Mouse (Mus musculus) myocyte (in vitro differentiated cells): ENCODE results near the gene Iqgap2. TPM values are rescaled to one million over a fixed set of nuclear protein-coding genes. Genes with fewer than 3 reads are reported as not detected.

Source experiments
- H3K27me3 ChIP-seq: one replicate; pipeline ENCODE4 v1.6.1; 2011; ENCODE audit not compliant: control insufficient read depth, insufficient read depth, insufficient read length
- H3K36me3 ChIP-seq: one replicate; pipeline ENCODE4 v1.6.1; 2011; ENCODE audit not compliant: control insufficient read depth, insufficient read depth
- H3K4me2 ChIP-seq: one replicate; pipeline ENCODE4 v1.6.1; 2011; ENCODE audit warnings: low read depth, control low read depth
- H3K4me3 ChIP-seq: one replicate; pipeline ENCODE4 v1.5.1; 2011; ENCODE audit warnings: mild to moderate bottlenecking, control low read depth, moderate library complexity
- H3K79me2 ChIP-seq: one replicate; pipeline ENCODE4 v1.6.1; 2011; ENCODE audit not compliant: control insufficient read depth, insufficient read depth
- H3ac ChIP-seq: one replicate; pipeline ENCODE4 v1.6.1; 2011; ENCODE audit not compliant: control insufficient read depth, insufficient read length
- CEBPB ChIP-seq: IDR thresholded peaks from 2 replicates; pipeline ENCODE4 v1.6.1; 2011; ENCODE audit warnings: mild to moderate bottlenecking, moderate library complexity; ENCODE audit not compliant: poor library complexity, insufficient read depth, severe bottlenecking
- E2F4 ChIP-seq: IDR thresholded peaks from one replicate; pipeline ENCODE4 v1.6.1; 2011; ENCODE audit warnings: mild to moderate bottlenecking, control low read depth, moderate library complexity; ENCODE audit not compliant: insufficient read depth
- MAX ChIP-seq: IDR thresholded peaks from one replicate; pipeline ENCODE4 v1.6.1; 2011; ENCODE audit warnings: low read depth, mild to moderate bottlenecking, control low read depth
- MYOD1 ChIP-seq, 3 experiments: IDR thresholded peaks; one replicate each; pipeline ENCODE4 v1.6.1; 2011; ENCODE audit warnings: control low read depth in 2 of 3, low read depth in 2 of 3, mild to moderate bottlenecking in 2 of 3, moderate library complexity in 1 of 3; ENCODE audit not compliant: insufficient read length in 2 of 3, control insufficient read depth in 1 of 3
- MYOG ChIP-seq, 3 experiments: IDR thresholded peaks; one replicate each; pipeline ENCODE4 v1.6.1; 2011; ENCODE audit warnings: control low read depth in 2 of 3, low read depth in 2 of 3, mild to moderate bottlenecking in 2 of 3; ENCODE audit not compliant: insufficient read length in 2 of 3, control insufficient read depth in 1 of 3, insufficient read depth in 1 of 3
- POLR2A ChIP-seq: IDR thresholded peaks from one replicate; pipeline ENCODE4 v1.6.1; 2011; ENCODE audit warnings: low read depth, mild to moderate bottlenecking, control low read depth, moderate library complexity; ENCODE audit not compliant: insufficient read length
- POLR2AphosphoS2 ChIP-seq: IDR thresholded peaks from one replicate; pipeline ENCODE4 v1.6.1; 2011; ENCODE audit warnings: low read depth, control low read depth; ENCODE audit not compliant: insufficient read length
- REST ChIP-seq: IDR thresholded peaks from one replicate; pipeline ENCODE4 v1.6.1; 2011; ENCODE audit warnings: mild to moderate bottlenecking, control low read depth, moderate library complexity; ENCODE audit not compliant: insufficient read depth, insufficient read length
- SRF ChIP-seq: IDR thresholded peaks from one replicate; pipeline ENCODE4 v1.6.1; 2011; ENCODE audit warnings: low read depth; ENCODE audit not compliant: control insufficient read depth, insufficient read length
- TCF12 ChIP-seq: IDR thresholded peaks from one replicate; pipeline ENCODE4 v1.6.1; 2011; ENCODE audit warnings: mild to moderate bottlenecking, control low read depth; ENCODE audit not compliant: poor library complexity, insufficient read depth, severe bottlenecking
- TCF3 ChIP-seq: IDR thresholded peaks from one replicate; pipeline ENCODE4 v1.6.1; 2011; ENCODE audit warnings: low read depth, control low read depth; ENCODE audit not compliant: insufficient read length
- USF1 ChIP-seq: IDR thresholded peaks from one replicate; pipeline ENCODE4 v1.6.1; 2011; ENCODE audit warnings: low read depth, mild to moderate bottlenecking, control low read depth, moderate library complexity
- polyA plus RNA-seq: library from polyadenylated mRNA; unstranded; fragments of >200 nt; fragmentation: generic; extraction: Trizol; gene quantifications from one replicate; pipeline ENCODE4 v1.2.1, GENCODE M21; 2012; ENCODE audit warnings: missing spikeins

Iqgap2 gene
- polyA plus RNA-seq, 1 experiment = 0.02 TPM

DNA sequence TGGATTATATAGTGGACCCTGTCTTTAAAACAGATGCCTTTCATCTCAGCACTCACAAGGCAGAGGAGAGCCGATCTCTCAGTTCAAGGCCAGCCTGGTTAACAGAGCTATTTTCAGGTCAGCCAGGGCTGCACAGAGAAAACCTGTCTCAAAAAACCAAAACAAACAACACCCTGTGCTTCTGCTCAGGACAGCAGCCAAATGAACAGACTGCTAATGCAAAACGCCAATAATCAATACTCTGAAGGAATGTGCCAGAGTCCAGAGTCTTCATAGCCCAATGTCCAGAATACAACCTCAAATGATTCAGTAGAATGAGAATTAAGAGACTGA, 282.7 kb downstream of the Iqgap2 start:
- Histone ChIP-seq H3ac (no peak overlapping the region), H3K27me3 (no peaks in the 10 kb centered on the region), H3K36me3 (peaks cover 15% of the 10 kb centered on the region), H3K79me2 (peaks cover 89% of the 10 kb centered on the region), H3K4me2 (peak overlapping the region; percentile 5), H3K4me3 (no peak overlapping the region)
- TF ChIP-seq USF1 (no peak), TCF12 (no peak), MYOD1 (IDR thresholded peaks at IDR 0.05; ENCODE audit: control insufficient read depth in 1 of 3, insufficient read length in 2 of 3, low read depth in 2 of 3) (no peak), CEBPB (no peak), TCF3 (no peak), MYOG (IDR thresholded peaks at IDR 0.05; ENCODE audit: control insufficient read depth in 1 of 3, insufficient read depth in 1 of 3, insufficient read length in 2 of 3, low read depth in 2 of 3) (no peak), SRF (no peak), POLR2AphosphoS2 (no peak), MAX (no peak), REST (no peak), E2F4 (no peak)

- peak overlapping the region; percentile 5 for H3K4me2 ChIP-seq
- H3K36me3 ChIP-seq = peaks cover 19% of the 10 kb centered on the region
- H3ac ChIP-seq = no peak overlapping the region
- H3K79me2 ChIP-seq = peaks cover 87% of the 10 kb centered on the region
- H3K27me3 ChIP-seq = no peaks in the 10 kb centered on the region
- no peak for TF ChIP-seq MAX
- TF ChIP-seq USF1 = no peak
- TF ChIP-seq REST = no peak
- no peak for TF ChIP-seq SRF
- TF ChIP-seq E2F4 = no peak
- TF ChIP-seq TCF12 = no peak
- TF ChIP-seq POLR2AphosphoS2 = no peak
- TF ChIP-seq CEBPB = no peak
- TF ChIP-seq POLR2A = no peak
- no peak overlapping the region for H3K4me3 ChIP-seq
These were observed 283.2 kb downstream of the Iqgap2 start for GRCm38 (mm10) chr13:95608416-95609087.

DNA sequence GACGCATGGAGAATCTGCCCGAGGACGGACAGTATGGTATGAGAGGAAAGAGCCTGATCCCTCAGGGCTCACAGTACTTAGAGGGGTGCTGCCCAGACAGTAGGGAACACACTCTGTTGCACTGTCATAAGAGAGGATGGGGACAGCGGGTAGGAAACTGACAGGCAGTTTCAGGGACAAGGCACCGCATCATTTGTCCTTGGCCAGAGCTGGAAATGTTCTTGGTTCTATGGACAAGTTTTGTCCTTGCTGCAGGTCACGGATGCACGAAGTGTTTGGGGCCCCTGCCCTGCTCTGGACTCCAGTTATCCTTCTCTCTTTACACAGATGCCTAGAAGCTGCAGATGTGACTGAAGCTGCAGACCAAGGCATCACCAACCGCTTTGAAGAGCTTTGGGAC, 284.7 kb downstream of the Iqgap2 start:
- H3K36me3 ChIP-seq = peaks cover 33% of the 10 kb centered on the region
- H3ac ChIP-seq = no peak overlapping the region
- no peak overlapping the region for H3K4me3 ChIP-seq
- H3K79me2 ChIP-seq = peaks cover 81% of the 10 kb centered on the region
- no peak overlapping the region for H3K4me2 ChIP-seq
- TF ChIP-seq E2F4 (no peak), MYOD1 (IDR thresholded peaks at IDR 0.05; ENCODE audit: control insufficient read depth in 1 of 3, insufficient read length in 2 of 3, low read depth in 2 of 3) (no peak), TCF3 (no peak), TCF12 (no peak), SRF (no peak), REST (no peak), MAX (no peak), MYOG (IDR thresholded peaks at IDR 0.05; ENCODE audit: control insufficient read depth in 1 of 3, insufficient read depth in 1 of 3, insufficient read length in 2 of 3, low read depth in 2 of 3) (no peak), CEBPB (no peak), USF1 (no peak), POLR2AphosphoS2 (no peak), POLR2A (no peak)
- H3K27me3 ChIP-seq = no peaks in the 10 kb centered on the region

GRCm38 (mm10) chr13:95604288-95604687, 287.4 kb downstream of the Iqgap2 start:
- H3K4me2 ChIP-seq = no peak overlapping the region
- peaks cover 27% of the 10 kb centered on the region for H3K36me3 ChIP-seq
- peaks cover 54% of the 10 kb centered on the region for H3K79me2 ChIP-seq
- TF ChIP-seq SRF (no peak), CEBPB (no peak), MAX (no peak), E2F4 (no peak), TCF12 (no peak), REST (no peak), USF1 (no peak), MYOG (IDR thresholded peaks at IDR 0.05; ENCODE audit: control insufficient read depth in 1 of 3, insufficient read depth in 1 of 3, insufficient read length in 2 of 3, low read depth in 2 of 3) (no peak), TCF3 (no peak), POLR2AphosphoS2 (no peak), POLR2A (no peak), MYOD1 (IDR thresholded peaks at IDR 0.05; ENCODE audit: control insufficient read depth in 1 of 3, insufficient read length in 2 of 3, low read depth in 2 of 3) (no peak)
- no peak overlapping the region for H3ac ChIP-seq
- no peaks in the 10 kb centered on the region for H3K27me3 ChIP-seq
- no peak overlapping the region for H3K4me3 ChIP-seq

GRCm38 (mm10) chr13:95599833-95600359, 291.8 kb downstream of the Iqgap2 start:
- Histone ChIP-seq H3K27me3 (no peaks in the 10 kb centered on the region), H3K79me2 (peaks cover 14% of the 10 kb centered on the region), H3K36me3 (peaks cover 18% of the 10 kb centered on the region), H3K4me2 (no peak overlapping the region), H3K4me3 (no peak overlapping the region), H3ac (no peak overlapping the region)
- no peak for TF ChIP-seq POLR2A
- no peak for TF ChIP-seq MYOG (IDR thresholded peaks at IDR 0.05; ENCODE audit: control insufficient read depth in 1 of 3, insufficient read depth in 1 of 3, insufficient read length in 2 of 3, low read depth in 2 of 3)
